Mouse (Mus musculus) cerebellum, adult 8-10 months (tissue): ENCODE measurements at regions not wholly inside any gene's neighbourhood (a gene's known extent, or its start where the extent isn't known, plus 50 kb on each side); places are given as distances from the start of the nearest gene placed in this dataset.

Experiments
- DNase-seq: peaks from one replicate; pipeline ENCODE4 v3.0.0; 2022

DNA sequence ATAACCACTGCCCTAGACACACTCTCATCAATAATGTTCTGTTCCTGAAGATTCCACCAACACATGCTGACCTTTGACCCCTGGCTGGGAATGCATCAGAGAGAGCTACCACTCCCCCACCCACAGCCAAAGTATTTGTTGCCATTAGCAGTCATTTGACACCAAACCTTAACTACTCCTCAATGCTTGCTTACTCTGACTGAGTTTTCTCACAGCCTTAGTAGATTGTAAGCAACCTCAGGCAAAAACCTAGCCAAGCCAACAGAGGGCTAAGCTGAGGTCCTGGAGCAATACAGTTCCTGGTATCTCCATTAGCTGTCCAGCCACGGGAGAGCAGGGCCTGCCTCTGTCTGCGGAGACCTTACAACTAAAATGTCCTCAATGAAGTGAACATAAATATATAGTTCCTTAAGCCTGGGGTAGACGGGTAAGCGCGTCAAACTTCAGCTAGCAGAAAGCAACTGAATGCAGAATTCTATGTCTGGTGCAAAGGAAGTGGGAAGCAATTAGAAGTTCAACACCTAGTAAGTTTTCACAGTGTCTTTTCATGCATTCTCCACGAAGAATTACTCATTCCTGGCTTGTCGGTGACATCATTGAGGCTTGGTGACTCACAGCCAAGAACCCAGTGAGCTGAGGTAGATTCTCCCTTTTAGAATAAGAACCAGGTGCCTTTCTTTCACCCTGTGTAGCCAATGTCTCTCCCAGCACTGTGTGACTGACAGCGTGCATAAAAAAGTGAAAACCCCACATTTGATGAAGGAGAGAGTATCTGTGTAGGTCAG lies 113.6 kb upstream of the Nebl start:
- DNase-seq: no peak

DNA sequence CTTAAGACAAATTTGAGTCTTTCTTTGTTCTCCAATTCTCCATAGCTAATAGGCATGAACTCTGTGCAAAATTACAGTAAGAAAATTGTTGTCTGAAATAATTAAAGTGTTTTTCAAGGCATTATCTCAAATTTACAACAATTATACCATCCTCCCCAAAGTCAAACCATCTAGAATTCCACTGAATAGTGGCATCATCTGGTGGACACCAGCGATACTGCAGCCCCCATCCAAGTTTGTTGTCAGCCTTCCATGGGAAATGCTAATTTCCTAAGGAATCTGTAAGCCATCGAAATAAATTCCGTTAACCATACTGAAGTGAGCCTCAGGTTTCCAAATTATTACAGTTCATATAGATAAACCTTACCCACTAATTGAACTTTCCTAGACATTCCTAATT lies 110.7 kb upstream of the Nebl start:
- DNase-seq: peak; percentile 20

GRCm38 (mm10) chr2:17841546-17841945 lies 110.3 kb upstream of the Nebl start:
- no peak for DNase-seq

- no peak for DNase-seq
Observed at GRCm38 (mm10) chr2:17840941-17841498, 109.8 kb upstream of the Nebl start.

DNA sequence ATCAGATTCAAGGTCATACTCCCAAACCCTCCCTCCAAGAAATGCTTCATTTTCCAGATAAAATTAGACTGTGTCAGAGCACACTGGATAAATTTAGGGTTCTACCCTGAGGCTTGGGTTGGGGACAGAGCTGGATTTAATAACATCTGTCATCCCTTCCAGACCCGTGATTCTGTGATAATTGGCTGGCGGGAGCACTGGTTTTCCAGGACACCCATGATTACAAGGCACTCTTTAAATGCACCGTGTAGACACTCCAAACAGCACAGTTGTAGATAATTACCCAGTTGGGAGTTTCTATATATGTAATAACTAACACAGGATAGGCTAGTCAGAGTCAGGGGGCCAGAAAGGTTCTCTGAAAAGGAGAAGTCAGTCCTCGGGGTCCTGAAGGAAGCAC lies 108.4 kb upstream of the Nebl start:
- no peak for DNase-seq

GRCm38 (mm10) chr2:17838859-17839581 lies 107.8 kb upstream of the Nebl start:
- no peak for DNase-seq

- DNase-seq: no peak
Observed at GRCm38 (mm10) chr2:17838381-17838680, 107.1 kb upstream of the Nebl start.

GRCm38 (mm10) chr2:17837541-17838380 lies 106.5 kb upstream of the Nebl start:
- DNase-seq: no peak

GRCm38 (mm10) chr2:17832726-17833125 lies 101.5 kb upstream of the Nebl start:
- DNase-seq: no peak

DNA sequence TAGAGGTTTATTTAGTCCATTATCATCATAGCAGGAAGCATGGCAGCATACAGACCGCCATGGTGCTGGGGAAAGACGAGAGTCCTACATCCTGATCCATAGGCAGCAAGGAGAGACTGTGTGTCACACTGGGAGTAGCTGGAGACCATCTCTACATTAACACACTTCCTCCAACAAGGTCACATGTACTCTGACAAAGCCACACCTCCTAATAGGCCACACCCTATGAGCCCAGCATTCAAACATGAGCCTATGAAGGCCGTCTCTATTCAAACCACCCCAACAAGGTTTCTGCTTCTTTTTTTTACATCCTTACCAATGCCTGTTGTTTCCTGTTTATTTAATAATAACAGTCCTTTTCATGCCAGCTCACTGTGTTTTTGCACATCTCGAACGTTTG lies 99.0 kb upstream of the Nebl start:
- no peak for DNase-seq

DNA sequence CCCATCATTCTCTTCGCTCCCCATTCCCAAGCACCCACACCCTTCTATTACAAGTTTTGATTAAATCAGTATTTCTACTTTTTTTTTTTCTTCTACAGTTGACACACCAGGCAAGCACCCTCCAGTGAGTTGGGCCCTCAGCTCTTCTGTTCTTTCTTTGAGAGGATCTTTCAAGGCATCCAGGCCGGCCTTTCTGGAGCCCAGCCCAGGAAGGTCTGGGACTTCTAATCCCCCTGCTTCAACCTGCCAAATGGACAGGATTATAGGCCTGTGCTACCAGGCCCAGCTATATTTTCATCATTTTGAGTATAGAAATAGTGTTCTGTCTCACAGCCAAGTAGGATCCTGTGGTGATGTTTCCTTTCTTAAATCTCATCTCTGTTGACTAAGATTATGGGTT lies 94.0 kb upstream of the Nebl start:
- DNase-seq: no peak

- DNase-seq: no peak
Observed at GRCm38 (mm10) chr2:17824176-17824575, 92.9 kb upstream of the Nebl start.

DNA sequence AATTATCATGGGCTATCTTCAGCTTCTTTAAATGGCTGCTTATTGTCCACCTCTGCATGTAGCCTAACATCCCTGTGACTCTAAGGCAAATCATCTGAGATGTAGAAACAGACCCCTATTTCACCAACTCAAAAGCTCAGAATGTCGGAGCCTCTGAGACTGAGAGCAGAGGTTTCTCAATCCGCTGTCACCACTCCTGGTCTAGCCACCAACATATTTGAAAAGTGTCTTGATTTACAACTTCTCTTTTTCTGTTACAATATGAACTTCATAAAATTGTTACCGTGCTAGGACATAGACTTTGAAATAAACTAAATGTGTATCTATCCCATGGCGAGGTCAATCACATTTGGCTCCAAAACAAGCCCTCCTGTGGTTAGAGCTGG lies 91.3 kb upstream of the Nebl start:
- DNase-seq: no peak

DNA sequence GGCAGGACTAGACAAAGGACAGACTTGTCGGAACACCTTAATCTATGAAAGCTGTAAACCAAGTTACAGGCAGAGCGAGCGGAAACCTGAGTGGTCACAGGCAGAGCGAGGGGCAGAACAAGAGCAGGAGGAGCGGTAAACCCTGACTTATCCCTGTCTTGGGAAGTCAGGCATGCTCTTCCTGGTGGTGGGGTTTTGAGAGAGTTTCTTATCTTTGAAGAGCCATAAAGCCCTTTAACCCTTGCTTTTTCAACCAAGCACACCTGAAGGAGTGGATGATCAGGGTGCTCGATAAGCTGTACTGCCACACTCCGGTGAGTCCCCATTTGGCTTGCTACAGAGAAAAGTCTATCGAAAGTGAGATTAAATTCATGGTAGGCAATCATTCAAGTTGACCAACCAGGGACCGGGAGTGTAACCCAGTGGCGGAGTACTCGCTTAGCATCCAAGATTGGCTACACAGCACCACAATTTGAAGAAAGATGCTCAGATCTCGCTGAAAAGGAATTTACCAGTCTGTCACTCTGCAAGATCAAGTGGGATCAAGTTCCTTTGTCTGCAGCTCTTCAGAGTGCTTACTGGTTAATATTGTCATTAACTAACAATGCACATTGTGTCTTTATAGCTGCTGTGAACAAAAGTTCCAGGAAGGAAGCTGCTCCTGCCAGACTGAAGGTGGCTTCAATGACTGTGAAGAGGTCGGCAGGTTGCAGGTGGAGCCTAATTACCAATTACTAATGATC lies 90.8 kb upstream of the Nebl start:
- DNase-seq: no peak

- DNase-seq: no peak
Observed at GRCm38 (mm10) chr2:17811943-17812670, 80.8 kb upstream of the Nebl start.
